Mouse (Mus musculus): ENCODE data around the gene Phf21a. TPM values are rescaled to one million over a fixed set of nuclear protein-coding genes. Genes with fewer than 3 reads are reported as not detected.
A peak's percentile ranks its signal among the peaks of the same experiment; 100 is the strongest.

Phf21a gene
- total RNA-seq, 4 experiments from 2014 or later, result 141 to 159 (median 147) TPM

- no peak for DNase-seq (ENCODE audit: low spot score in 2 of 2)
Measured at GRCm38 (mm10) chr2:92174265-92174664, 81.3 kb downstream of the Phf21a start.

- DNase-seq (ENCODE audit: low spot score in 2 of 2), result no peak
Measured at GRCm38 (mm10) chr2:92175002-92175401, 82.1 kb downstream of the Phf21a start.

- no peak for DNase-seq (ENCODE audit: low spot score in 2 of 2)
Measured at GRCm38 (mm10) chr2:92176292-92176691, 83.4 kb downstream of the Phf21a start.

GRCm38 (mm10) chr2:92182146-92182756 lies 89.3 kb downstream of the Phf21a start:
- DNase-seq (ENCODE audit: low spot score in 2 of 2), result no peak

GRCm38 (mm10) chr2:92182981-92183501 lies 90.1 kb downstream of the Phf21a start:
- peak; percentile 58 to 81 for DNase-seq (ENCODE audit: low spot score in 2 of 2)

GRCm38 (mm10) chr2:92183613-92184076 lies 90.7 kb downstream of the Phf21a start:
- peak; percentile 83 to 94 for DNase-seq (ENCODE audit: low spot score in 2 of 2)

GRCm38 (mm10) chr2:92184077-92184921 lies 91.4 kb downstream of the Phf21a start:
- DNase-seq (ENCODE audit: low spot score in 2 of 2), result peak; percentile 39 to 56

GRCm38 (mm10) chr2:92185062-92185765 lies 92.3 kb downstream of the Phf21a start:
- peak; percentile 24 to 41 for DNase-seq (ENCODE audit: low spot score in 2 of 2)

GRCm38 (mm10) chr2:92185766-92186450 lies 93.0 kb downstream of the Phf21a start:
- DNase-seq (ENCODE audit: low spot score in 2 of 2), result no peak

GRCm38 (mm10) chr2:92187061-92187460 lies 94.1 kb downstream of the Phf21a start:
- DNase-seq (ENCODE audit: low spot score in 2 of 2), result no peak

GRCm38 (mm10) chr2:92188744-92189143 lies 95.8 kb downstream of the Phf21a start:
- no peak for DNase-seq (ENCODE audit: low spot score in 2 of 2)

GRCm38 (mm10) chr2:92190960-92191359 lies 98.0 kb downstream of the Phf21a start:
- DNase-seq (ENCODE audit: low spot score in 2 of 2), result no peak

- no peak for DNase-seq (ENCODE audit: low spot score in 2 of 2)
Measured at GRCm38 (mm10) chr2:92191826-92192581, 99.1 kb downstream of the Phf21a start.

- no peak for DNase-seq (ENCODE audit: low spot score in 2 of 2)
Measured at GRCm38 (mm10) chr2:92198126-92198525, 105.2 kb downstream of the Phf21a start.

GRCm38 (mm10) chr2:92198747-92199146 lies 105.8 kb downstream of the Phf21a start:
- DNase-seq (ENCODE audit: low spot score in 2 of 2), result no peak

- DNase-seq (ENCODE audit: low spot score in 2 of 2), result no peak
Measured at GRCm38 (mm10) chr2:92199562-92200286, 106.8 kb downstream of the Phf21a start.

- no peak for DNase-seq (ENCODE audit: low spot score in 2 of 2)
Measured at GRCm38 (mm10) chr2:92202319-92203040, 109.6 kb downstream of the Phf21a start.

- DNase-seq (ENCODE audit: low spot score in 2 of 2), result no peak
Measured at GRCm38 (mm10) chr2:92205010-92205639, 112.2 kb downstream of the Phf21a start.

GRCm38 (mm10) chr2:92210409-92210808 lies 117.5 kb downstream of the Phf21a start:
- no peak for DNase-seq (ENCODE audit: low spot score in 2 of 2)

Measured in left cerebral cortex, adult 8-10 months (tissue).